Comparison of ENCODE assay signal across 2 mouse cellular contexts in the genomic region with DNA sequence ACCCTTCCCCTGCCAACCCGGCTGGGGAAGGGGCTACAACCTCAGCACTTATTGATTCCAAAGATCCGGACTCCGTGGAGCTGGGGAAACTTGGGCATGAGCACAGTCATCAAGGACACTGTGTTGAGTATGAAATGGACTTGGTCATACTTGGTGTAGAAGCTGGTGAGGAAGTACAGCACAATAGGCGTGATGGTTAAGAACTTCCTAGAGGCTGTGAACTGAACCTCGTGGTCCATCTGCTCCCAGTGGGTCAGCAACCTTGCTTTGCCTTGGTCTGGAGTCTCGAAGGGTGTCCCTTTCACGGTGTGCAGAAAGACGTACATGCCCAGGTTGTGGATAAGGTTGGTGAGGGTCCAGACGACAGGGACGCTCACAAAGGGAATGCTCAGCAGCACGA. TPM values are rescaled to one million over a fixed set of nuclear protein-coding genes. Genes with fewer than 3 reads are reported as not detected.
"Had no signal": no experiment of that assay in that cellular context is flagged by ENCODE, and none has a peak within 500 bp of the region (broad histone marks: within the 10 kb centered on the region; RNA-seq: fewer than 3 reads in every experiment).

No protein-coding gene starts in this region.

RNA-seq across cellular contexts. Expression of a gene that starts 20.4 kb away (rescaled TPM):
- total RNA-seq: neutrophil, adult 5-6 weeks had no signal
- polyA plus RNA-seq: spleen, adult 2 months had no signal
